Mouse (Mus musculus): ENCODE measurements around the gene Zfp981. TPM values are rescaled to one million over a fixed set of nuclear protein-coding genes. Genes with fewer than 3 reads are reported as not detected.
"Not testable (repeated sequence)": the region's sequence is repeated elsewhere in the genome, so short reads cannot be mapped to it uniquely, and the experiment has no call there.

The Zfp981 gene
- polyA plus RNA-seq (2014; fragmentation: Nextera tagmentation; extraction: Ambion mirVana), result 0.15 and 0.26 TPM in 2 replicates

DNA sequence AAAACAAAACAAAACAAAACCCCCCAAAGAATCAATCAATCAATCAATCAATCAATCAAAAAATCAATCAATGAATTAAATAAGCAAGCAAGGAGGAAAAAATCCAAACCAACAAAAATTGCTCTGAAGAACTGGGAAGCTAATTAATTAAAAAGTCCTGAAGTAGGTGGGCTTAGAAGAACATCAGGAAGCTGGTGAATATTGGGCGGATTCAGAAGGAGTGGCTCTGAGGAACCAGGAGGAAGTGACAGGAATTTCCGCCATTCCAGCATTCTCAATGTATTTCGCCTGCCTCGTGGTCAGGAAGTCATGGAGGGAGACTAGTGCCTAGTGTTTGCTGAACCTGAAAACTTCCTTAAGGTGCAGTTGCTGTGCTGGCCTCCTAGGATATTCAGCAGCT lies at the start of gene Zfp981:
Zfp981 (plus strand) TSS at position 301 of the 400 bp plus-strand sequence.
- H3K4me3 ChIP-seq (replicated peaks; ENCODE audit: low read depth, low read length); H3K27ac ChIP-seq (replicated peaks; ENCODE audit: low read depth, low read length); H3K4me2 ChIP-seq (ENCODE audit: low read length); ATAC-seq (ENCODE audit: low FRiP score, low TSS enrichment); DNase-seq; H3K27me3 ChIP-seq (ENCODE audit: control insufficient read depth, insufficient read depth, low read length); H3K4me1 ChIP-seq (ENCODE audit: control insufficient read depth, insufficient read depth, low read length); H3K9ac ChIP-seq (replicated peaks; ENCODE audit: low read length); H3K36me3 ChIP-seq (ENCODE audit: control insufficient read depth, insufficient read depth, low read length): not testable (repeated sequence)
- 83% methylated on average over 4 of the region's 4 CpGs for WGBS
- H3K9me3 ChIP-seq (ENCODE audit: control insufficient read depth, low read length), result peaks cover 32% of the 10 kb centered on the region

GRCm38 (mm10) chr4:146452576-146452975 lies 49.3 kb upstream of the Zfp981 start:
- 86% methylated on average over 2 of the region's 2 CpGs for WGBS
- not testable (repeated sequence) for H3K4me1 ChIP-seq (ENCODE audit: control insufficient read depth, insufficient read depth, low read length); H3K4me3 ChIP-seq (replicated peaks; ENCODE audit: low read depth, low read length); H3K9ac ChIP-seq (replicated peaks; ENCODE audit: low read length); DNase-seq; H3K27ac ChIP-seq (replicated peaks; ENCODE audit: low read depth, low read length); H3K27me3 ChIP-seq (ENCODE audit: control insufficient read depth, insufficient read depth, low read length); H3K4me2 ChIP-seq (ENCODE audit: low read length); H3K36me3 ChIP-seq (ENCODE audit: control insufficient read depth, insufficient read depth, low read length); ATAC-seq (ENCODE audit: low FRiP score, low TSS enrichment)
- peaks cover 60% of the 10 kb centered on the region for H3K9me3 ChIP-seq (ENCODE audit: control insufficient read depth, low read length)

DNA sequence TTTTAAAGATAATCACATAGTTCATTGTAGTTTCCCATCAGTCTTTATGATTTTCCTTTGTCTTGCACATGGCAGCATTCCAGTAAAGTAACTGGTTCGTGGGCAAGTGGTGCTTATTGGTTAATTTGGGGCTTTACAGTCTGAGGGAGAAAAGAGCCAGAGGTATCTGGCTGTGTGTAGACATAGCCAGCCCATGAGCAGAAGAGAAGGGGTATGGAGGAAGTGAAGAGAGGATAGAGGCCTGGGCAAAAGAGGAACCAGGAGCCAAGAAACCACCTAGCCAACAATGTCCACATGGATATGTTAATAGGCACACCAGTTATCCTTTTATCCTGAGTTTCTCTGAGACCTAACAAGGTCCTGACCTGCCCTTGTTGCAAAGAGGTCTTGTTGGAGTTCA lies 47.7 kb upstream of the Zfp981 start:
- H3K4me1 ChIP-seq (ENCODE audit: control insufficient read depth, insufficient read depth, low read length); H3K27me3 ChIP-seq (ENCODE audit: control insufficient read depth, insufficient read depth, low read length); H3K36me3 ChIP-seq (ENCODE audit: control insufficient read depth, insufficient read depth, low read length); H3K27ac ChIP-seq (replicated peaks; ENCODE audit: low read depth, low read length); DNase-seq; H3K4me2 ChIP-seq (ENCODE audit: low read length); H3K4me3 ChIP-seq (replicated peaks; ENCODE audit: low read depth, low read length); H3K9ac ChIP-seq (replicated peaks; ENCODE audit: low read length); ATAC-seq (ENCODE audit: low FRiP score, low TSS enrichment): not testable (repeated sequence)
- H3K9me3 ChIP-seq (ENCODE audit: control insufficient read depth, low read length), result peaks cover 54% of the 10 kb centered on the region
- WGBS, result 57% methylated on average over 1 of the region's 1 CpGs

DNA sequence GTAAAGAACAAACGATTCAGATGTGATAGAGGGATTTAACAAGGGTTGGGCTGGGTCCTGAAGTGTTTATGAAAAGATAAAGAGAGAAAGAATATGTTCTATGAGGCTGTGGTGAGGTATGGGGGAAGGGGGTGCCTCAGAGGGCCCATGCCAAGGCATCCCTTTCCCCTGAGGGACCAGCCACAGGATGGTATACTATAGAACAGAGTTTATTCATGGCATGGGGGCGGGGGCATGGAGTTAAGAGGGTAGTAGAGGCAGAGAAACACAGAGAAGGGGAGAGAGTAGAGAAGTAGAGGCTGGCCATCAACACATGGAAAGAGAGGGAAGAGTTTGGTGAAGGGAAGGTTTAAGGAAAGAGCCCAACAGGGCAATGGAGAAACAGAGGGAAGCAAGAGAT lies 46.9 kb upstream of the Zfp981 start:
- H3K4me3 ChIP-seq (replicated peaks; ENCODE audit: low read depth, low read length), result no peak overlapping the region
- H3K4me2 ChIP-seq (ENCODE audit: low read length), result no peak overlapping the region
- H3K9me3 ChIP-seq (ENCODE audit: control insufficient read depth, low read length), result peaks cover 58% of the 10 kb centered on the region
- H3K4me1 ChIP-seq (ENCODE audit: control insufficient read depth, insufficient read depth, low read length), result no peaks in the 10 kb centered on the region
- 37% methylated on average over 2 of the region's 2 CpGs for WGBS
- no peaks in the 10 kb centered on the region for H3K27me3 ChIP-seq (ENCODE audit: control insufficient read depth, insufficient read depth, low read length)
- H3K36me3 ChIP-seq (ENCODE audit: control insufficient read depth, insufficient read depth, low read length), result no peaks in the 10 kb centered on the region
- H3K9ac ChIP-seq (replicated peaks; ENCODE audit: low read length), result no peak overlapping the region
- DNase-seq (no peak), ATAC-seq (ENCODE audit: low FRiP score, low TSS enrichment) (peak; percentile 22; the same call in 1 of the 2 replicates)
- H3K27ac ChIP-seq (replicated peaks; ENCODE audit: low read depth, low read length), result no peak overlapping the region

DNA sequence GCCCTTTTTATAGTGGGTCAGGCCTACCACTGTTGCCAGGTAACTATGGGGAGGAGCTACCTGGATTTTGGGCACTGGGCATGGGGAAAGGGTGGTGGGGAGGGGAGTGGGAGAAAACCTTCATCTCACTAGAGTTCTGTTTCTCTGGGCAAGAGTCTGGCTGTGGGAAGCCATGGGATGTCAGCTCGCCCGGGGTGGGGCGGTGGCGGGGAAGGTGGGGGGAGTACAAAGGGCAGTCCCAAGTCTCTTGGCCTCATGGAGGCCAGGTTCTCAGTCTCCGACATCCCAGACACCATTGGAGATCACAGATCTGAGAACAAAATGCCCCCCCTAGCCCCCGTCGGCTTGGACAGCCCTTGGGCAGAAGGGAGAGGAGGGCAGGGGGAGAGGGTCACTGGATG lies 46.5 kb upstream of the Zfp981 start:
- Histone ChIP-seq H3K27ac (replicated peaks; ENCODE audit: low read depth, low read length) (no peak overlapping the region), H3K4me2 (ENCODE audit: low read length) (no peak overlapping the region), H3K9me3 (ENCODE audit: control insufficient read depth, low read length) (peaks cover 60% of the 10 kb centered on the region), H3K27me3 (ENCODE audit: control insufficient read depth, insufficient read depth, low read length) (no peaks in the 10 kb centered on the region), H3K4me3 (replicated peaks; ENCODE audit: low read depth, low read length) (no peak overlapping the region), H3K4me1 (ENCODE audit: control insufficient read depth, insufficient read depth, low read length) (no peaks in the 10 kb centered on the region), H3K36me3 (ENCODE audit: control insufficient read depth, insufficient read depth, low read length) (no peaks in the 10 kb centered on the region), H3K9ac (replicated peaks; ENCODE audit: low read length) (no peak overlapping the region)
- WGBS, result 93% methylated on average over 7 of the region's 7 CpGs
- no peak for DNase-seq
- peak; percentile 58 for ATAC-seq (ENCODE audit: low FRiP score, low TSS enrichment)

DNA sequence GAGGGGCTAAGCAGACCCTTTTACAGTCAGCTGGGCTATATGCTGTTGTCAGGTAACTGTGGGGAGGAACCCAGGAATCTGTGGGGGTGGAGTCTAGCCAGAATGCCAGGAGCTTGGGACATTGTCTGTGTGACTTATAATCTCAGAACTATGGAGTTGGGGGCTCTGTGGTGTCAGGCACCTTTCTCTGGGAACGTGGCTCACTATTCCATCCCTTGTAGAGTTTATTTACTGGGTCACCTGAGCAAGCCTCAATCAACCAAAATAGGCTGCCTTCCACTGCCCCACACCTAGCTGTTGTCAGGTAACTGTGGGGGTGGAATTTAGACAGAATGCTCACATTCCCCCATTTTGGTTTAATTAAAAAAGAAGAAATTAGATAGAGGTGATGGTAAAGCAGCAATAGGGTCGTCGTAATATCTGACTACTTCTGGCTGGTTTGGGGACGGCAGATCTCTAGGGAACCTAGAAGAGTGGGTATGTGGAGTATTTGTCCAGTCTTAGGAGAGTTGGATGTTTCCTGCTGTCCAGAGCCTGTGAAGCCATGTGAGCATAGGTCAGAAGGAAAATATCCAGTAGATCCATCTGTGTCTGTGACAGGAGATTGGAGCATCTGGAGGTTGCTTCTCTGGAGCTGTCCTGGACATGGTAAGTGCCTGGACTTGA lies 45.6 kb upstream of the Zfp981 start:
- 76% methylated on average over 4 of the region's 4 CpGs for WGBS
- no peak overlapping the region for H3K4me3 ChIP-seq (replicated peaks; ENCODE audit: low read depth, low read length)
- no peak overlapping the region for H3K27ac ChIP-seq (replicated peaks; ENCODE audit: low read depth, low read length)
- ATAC-seq (ENCODE audit: low FRiP score, low TSS enrichment) (no peak), DNase-seq (no peak)
- H3K36me3 ChIP-seq (ENCODE audit: control insufficient read depth, insufficient read depth, low read length), result no peaks in the 10 kb centered on the region
- peaks cover 63% of the 10 kb centered on the region for H3K9me3 ChIP-seq (ENCODE audit: control insufficient read depth, low read length)
- H3K4me1 ChIP-seq (ENCODE audit: control insufficient read depth, insufficient read depth, low read length), result no peaks in the 10 kb centered on the region
- no peak overlapping the region for H3K4me2 ChIP-seq (ENCODE audit: low read length)
- no peaks in the 10 kb centered on the region for H3K27me3 ChIP-seq (ENCODE audit: control insufficient read depth, insufficient read depth, low read length)
- H3K9ac ChIP-seq (replicated peaks; ENCODE audit: low read length), result no peak overlapping the region

- H3K4me1 ChIP-seq (ENCODE audit: control insufficient read depth, insufficient read depth, low read length), result no peaks in the 10 kb centered on the region
- no peak overlapping the region for H3K27ac ChIP-seq (replicated peaks; ENCODE audit: low read depth, low read length)
- no peak for ATAC-seq (ENCODE audit: low FRiP score, low TSS enrichment)
- H3K4me3 ChIP-seq (replicated peaks; ENCODE audit: low read depth, low read length), result no peak overlapping the region
- peaks cover 63% of the 10 kb centered on the region for H3K9me3 ChIP-seq (ENCODE audit: control insufficient read depth, low read length)
- no peaks in the 10 kb centered on the region for H3K36me3 ChIP-seq (ENCODE audit: control insufficient read depth, insufficient read depth, low read length)
- DNase-seq, result no peak
- WGBS, result 57% methylated on average over 2 of the region's 2 CpGs
- no peaks in the 10 kb centered on the region for H3K27me3 ChIP-seq (ENCODE audit: control insufficient read depth, insufficient read depth, low read length)
- no peak overlapping the region for H3K4me2 ChIP-seq (ENCODE audit: low read length)
- no peak overlapping the region for H3K9ac ChIP-seq (replicated peaks; ENCODE audit: low read length)
Measured at GRCm38 (mm10) chr4:146457126-146457525, 44.7 kb upstream of the Zfp981 start.

- peak; percentile 21; the same call in 1 of the 2 replicates for ATAC-seq (ENCODE audit: low FRiP score, low TSS enrichment)
- H3K36me3 ChIP-seq (ENCODE audit: control insufficient read depth, insufficient read depth, low read length), result no peaks in the 10 kb centered on the region
- 64% methylated on average over 1 of the region's 1 CpGs for WGBS
- no peaks in the 10 kb centered on the region for H3K4me1 ChIP-seq (ENCODE audit: control insufficient read depth, insufficient read depth, low read length)
- no peak for DNase-seq
- no peak overlapping the region for H3K27ac ChIP-seq (replicated peaks; ENCODE audit: low read depth, low read length)
- H3K27me3 ChIP-seq (ENCODE audit: control insufficient read depth, insufficient read depth, low read length), result no peaks in the 10 kb centered on the region
- H3K4me3 ChIP-seq (replicated peaks; ENCODE audit: low read depth, low read length), result no peak overlapping the region
- no peak overlapping the region for H3K4me2 ChIP-seq (ENCODE audit: low read length)
- peaks cover 59% of the 10 kb centered on the region for H3K9me3 ChIP-seq (ENCODE audit: control insufficient read depth, low read length)
- H3K9ac ChIP-seq (replicated peaks; ENCODE audit: low read length), result no peak overlapping the region
Measured at GRCm38 (mm10) chr4:146457720-146458119, 44.1 kb upstream of the Zfp981 start.

GRCm38 (mm10) chr4:146459822-146460221 lies 42.0 kb upstream of the Zfp981 start:
- H3K27ac ChIP-seq (replicated peaks; ENCODE audit: low read depth, low read length); DNase-seq; H3K36me3 ChIP-seq (ENCODE audit: control insufficient read depth, insufficient read depth, low read length); H3K4me2 ChIP-seq (ENCODE audit: low read length); H3K27me3 ChIP-seq (ENCODE audit: control insufficient read depth, insufficient read depth, low read length); H3K4me3 ChIP-seq (replicated peaks; ENCODE audit: low read depth, low read length); H3K9ac ChIP-seq (replicated peaks; ENCODE audit: low read length); ATAC-seq (ENCODE audit: low FRiP score, low TSS enrichment); H3K4me1 ChIP-seq (ENCODE audit: control insufficient read depth, insufficient read depth, low read length): not testable (repeated sequence)
- peaks cover 52% of the 10 kb centered on the region for H3K9me3 ChIP-seq (ENCODE audit: control insufficient read depth, low read length)
- WGBS, result 84% methylated on average over 5 of the region's 5 CpGs
